Mouse (Mus musculus) spleen, adult 2 months (tissue): ENCODE measurements around the gene Mrgprh. TPM values are rescaled to one million over a fixed set of nuclear protein-coding genes. Genes with fewer than 3 reads are reported as not detected.

ENCODE experiments used
- DNase-seq, 2 experiments: peaks; one replicate each; pipeline versions ENCODE4 v3.0.0 to v3.0.0-alpha.2; 2012 to 2021; ENCODE audit warnings: low spot score in 2 of 2, low read depth in 1 of 2
- H3K27ac ChIP-seq: fragments of 200-500 bp; 2 replicates; pipeline ENCODE4 v1.5.1; 2012; ENCODE audit warnings: low read length, inconsistent platforms; ENCODE audit not compliant: insufficient read depth
- H3K27me3 ChIP-seq: fragments of 200-500 bp; 2 replicates; pipeline ENCODE4 v1.6.1; 2012; ENCODE audit warnings: mild to moderate bottlenecking, moderate library complexity, low read length, inconsistent platforms; ENCODE audit not compliant: control insufficient read depth, insufficient read depth
- H3K36me3 ChIP-seq: fragments of 200-500 bp; 2 replicates; pipeline ENCODE4 v1.6.1; 2012; ENCODE audit warnings: mild to moderate bottlenecking, low read length, inconsistent platforms; ENCODE audit not compliant: control insufficient read depth, insufficient read depth
- H3K4me1 ChIP-seq: fragments of 200-500 bp; 2 replicates; pipeline ENCODE4 v1.6.1; 2011; ENCODE audit warnings: inconsistent platforms; ENCODE audit not compliant: control insufficient read depth, insufficient read depth, insufficient read length
- H3K4me3 ChIP-seq: fragments of 200-500 bp; 2 replicates; pipeline ENCODE4 v1.5.1; 2011; ENCODE audit warnings: mild to moderate bottlenecking, inconsistent platforms; ENCODE audit not compliant: insufficient read depth, insufficient read length; ENCODE audit errors: extremely low read depth
- CTCF ChIP-seq: fragments of 200-500 bp; IDR thresholded peaks from 2 replicates; pipeline ENCODE4 v1.5.1; 2011; ENCODE audit warnings: mild to moderate bottlenecking, inconsistent platforms; ENCODE audit not compliant: insufficient read depth, insufficient read length, insufficient replicate concordance; ENCODE audit errors: extremely low read depth
- POLR2A ChIP-seq: fragments of 200-500 bp; IDR thresholded peaks from 2 replicates; pipeline ENCODE4 v1.6.1; 2011; ENCODE audit warnings: low read depth, low read length, inconsistent platforms
- WGBS: fragments of 180-500 bp; shearing (Covaris S2); methylation state at CpG from one replicate; pipeline ENCODE4 v1.1.7; 2018; 5-methylcytosine and 5-hydroxymethylcytosine counted together
- polyA plus RNA-seq: library from polyadenylated mRNA; depleted of rRNA; stranded (reverse); fragments of >200 nt; gene quantifications from 2 replicates; pipeline ENCODE4 v1.2.3, GENCODE M21; 2012

The Mrgprh gene
- polyA plus RNA-seq, 1 experiment: not detected

- H3K27ac ChIP-seq: no peak overlapping the region
- WGBS: 85% methylated on average over 11 of the region's 11 CpGs
- no peak overlapping the region for H3K4me3 ChIP-seq
- TF ChIP-seq POLR2A (no peak), CTCF (no peak)
- no peaks in the 10 kb centered on the region for H3K27me3 ChIP-seq
- H3K4me1 ChIP-seq: no peaks in the 10 kb centered on the region
- DNase-seq: no peak
- H3K36me3 ChIP-seq: no peaks in the 10 kb centered on the region
These were observed 24.1 kb upstream of the Mrgprh start for GRCm38 (mm10) chr17:12851689-12852088.

GRCm38 (mm10) chr17:12853821-12854220 is 22.0 kb upstream of the Mrgprh start:
- WGBS: 32% methylated on average over 2 of the region's 2 CpGs
- DNase-seq: no peak
- Histone ChIP-seq H3K4me3 (no peak overlapping the region), H3K27me3 (no peaks in the 10 kb centered on the region), H3K27ac (no peak overlapping the region), H3K4me1 (no peaks in the 10 kb centered on the region), H3K36me3 (no peaks in the 10 kb centered on the region)
- TF ChIP-seq CTCF: no peak
- TF ChIP-seq POLR2A: no peak

- Histone ChIP-seq H3K27me3 (no peaks in the 10 kb centered on the region), H3K27ac (no peak overlapping the region), H3K4me1 (no peaks in the 10 kb centered on the region), H3K4me3 (no peak overlapping the region), H3K36me3 (no peaks in the 10 kb centered on the region)
- 93% methylated on average over 11 of the region's 11 CpGs for WGBS
- TF ChIP-seq POLR2A (no peak), CTCF (no peak)
- no peak for DNase-seq
These were observed 21.4 kb upstream of the Mrgprh start for GRCm38 (mm10) chr17:12854386-12854785.

GRCm38 (mm10) chr17:12857395-12857794 is 18.4 kb upstream of the Mrgprh start:
- H3K27me3 ChIP-seq: no peaks in the 10 kb centered on the region
- WGBS: 22% methylated on average over 3 of the region's 3 CpGs
- no peaks in the 10 kb centered on the region for H3K36me3 ChIP-seq
- no peak overlapping the region for H3K4me3 ChIP-seq
- DNase-seq: no peak
- H3K27ac ChIP-seq: no peak overlapping the region
- TF ChIP-seq POLR2A (no peak), CTCF (no peak)
- no peaks in the 10 kb centered on the region for H3K4me1 ChIP-seq

- TF ChIP-seq CTCF (no peak), POLR2A (no peak)
- Histone ChIP-seq H3K27me3 (no peaks in the 10 kb centered on the region), H3K4me3 (no peak overlapping the region), H3K27ac (no peak overlapping the region), H3K4me1 (no peaks in the 10 kb centered on the region), H3K36me3 (no peaks in the 10 kb centered on the region)
- 21% methylated on average over 4 of the region's 4 CpGs for WGBS
- DNase-seq: peak in 1 of 2 experiments; percentile 5
These were observed 17.8 kb upstream of the Mrgprh start for GRCm38 (mm10) chr17:12858072-12858471.

- DNase-seq: no peak
- WGBS: 87% methylated on average over 8 of the region's 8 CpGs
- H3K27ac ChIP-seq: no peak overlapping the region
- no peak overlapping the region for H3K4me3 ChIP-seq
- H3K4me1 ChIP-seq: no peaks in the 10 kb centered on the region
- no peaks in the 10 kb centered on the region for H3K36me3 ChIP-seq
- no peaks in the 10 kb centered on the region for H3K27me3 ChIP-seq
- TF ChIP-seq POLR2A (no peak), CTCF (no peak)
These were observed 16.8 kb upstream of the Mrgprh start for GRCm38 (mm10) chr17:12859006-12859520.

- Histone ChIP-seq H3K4me1 (no peaks in the 10 kb centered on the region), H3K27ac (no peak overlapping the region), H3K4me3 (no peak overlapping the region), H3K27me3 (no peaks in the 10 kb centered on the region), H3K36me3 (no peaks in the 10 kb centered on the region)
- no peak for DNase-seq
- no peak for TF ChIP-seq CTCF
- TF ChIP-seq POLR2A: no peak
These were observed 11.7 kb upstream of the Mrgprh start for GRCm38 (mm10) chr17:12864111-12864510.

- Histone ChIP-seq H3K4me3 (no peak overlapping the region), H3K36me3 (no peaks in the 10 kb centered on the region), H3K27ac (no peak overlapping the region), H3K4me1 (no peaks in the 10 kb centered on the region), H3K27me3 (no peaks in the 10 kb centered on the region)
- DNase-seq: no peak
- WGBS: 76% methylated on average over 3 of the region's 3 CpGs
- TF ChIP-seq CTCF (no peak), POLR2A (no peak)
These were observed 10.4 kb upstream of the Mrgprh start for GRCm38 (mm10) chr17:12865407-12865806.
